Mouse (Mus musculus): ENCODE data around the gene Ube2v1. TPM values are rescaled to one million over a fixed set of nuclear protein-coding genes. Genes with fewer than 3 reads are reported as not detected.

The Ube2v1 gene
- polyA plus RNA-seq, 1 experiment: 322 TPM

- Histone ChIP-seq H3ac (ENCODE audit: control insufficient read depth, insufficient read length) (no peak overlapping the region), H3K4me2 (ENCODE audit: low read depth) (no peak overlapping the region), H3K79me2 (ENCODE audit: control insufficient read depth, insufficient read depth) (no peaks in the 10 kb centered on the region), H3K4me3 (no peak overlapping the region), H3K27me3 (ENCODE audit: control insufficient read depth, insufficient read depth, insufficient read length) (no peaks in the 10 kb centered on the region), H3K36me3 (ENCODE audit: control insufficient read depth, insufficient read depth) (no peaks in the 10 kb centered on the region)
- TF ChIP-seq POLR2AphosphoS2 (IDR thresholded peaks at IDR 0.05; ENCODE audit: insufficient read length, low read depth) (no peak), REST (IDR thresholded peaks at IDR 0.05; ENCODE audit: insufficient read depth, insufficient read length) (no peak), MYOG (IDR thresholded peaks at IDR 0.05; ENCODE audit: control insufficient read depth in 1 of 3, insufficient read depth in 1 of 3, insufficient read length in 2 of 3, low read depth in 2 of 3) (no peak), USF1 (IDR thresholded peaks at IDR 0.05; ENCODE audit: low read depth) (no peak), TCF3 (IDR thresholded peaks at IDR 0.05; ENCODE audit: insufficient read length, low read depth) (no peak), E2F4 (IDR thresholded peaks at IDR 0.05; ENCODE audit: insufficient read depth) (no peak), POLR2A (IDR thresholded peaks at IDR 0.05; ENCODE audit: insufficient read length, low read depth) (no peak), MYOD1 (IDR thresholded peaks at IDR 0.05; ENCODE audit: control insufficient read depth in 1 of 3, insufficient read length in 2 of 3, low read depth in 2 of 3) (no peak), MAX (IDR thresholded peaks at IDR 0.05; ENCODE audit: low read depth) (no peak), SRF (IDR thresholded peaks at IDR 0.05; ENCODE audit: control insufficient read depth, insufficient read length, low read depth) (no peak), CEBPB (IDR thresholded peaks at IDR 0.05; ENCODE audit: insufficient read depth, poor library complexity, severe bottlenecking) (no peak), TCF12 (IDR thresholded peaks at IDR 0.05; ENCODE audit: insufficient read depth, poor library complexity, severe bottlenecking) (no peak)
Measured at GRCm38 (mm10) chr2:167597492-167598186, 34.3 kb downstream of the Ube2v1 start.

GRCm38 (mm10) chr2:167596726-167597491 lies 35.0 kb downstream of the Ube2v1 start:
- no peak overlapping the region for H3K4me2 ChIP-seq (ENCODE audit: low read depth)
- no peak overlapping the region for H3ac ChIP-seq (ENCODE audit: control insufficient read depth, insufficient read length)
- no peak overlapping the region for H3K4me3 ChIP-seq
- H3K27me3 ChIP-seq (ENCODE audit: control insufficient read depth, insufficient read depth, insufficient read length): no peaks in the 10 kb centered on the region
- H3K79me2 ChIP-seq (ENCODE audit: control insufficient read depth, insufficient read depth): no peaks in the 10 kb centered on the region
- TF ChIP-seq SRF (IDR thresholded peaks at IDR 0.05; ENCODE audit: control insufficient read depth, insufficient read length, low read depth): no peak
- no peak for TF ChIP-seq POLR2A (IDR thresholded peaks at IDR 0.05; ENCODE audit: insufficient read length, low read depth)
- TF ChIP-seq E2F4 (IDR thresholded peaks at IDR 0.05; ENCODE audit: insufficient read depth): no peak
- no peak for TF ChIP-seq MYOD1 (IDR thresholded peaks at IDR 0.05; ENCODE audit: control insufficient read depth in 1 of 3, insufficient read length in 2 of 3, low read depth in 2 of 3)
- TF ChIP-seq TCF3 (IDR thresholded peaks at IDR 0.05; ENCODE audit: insufficient read length, low read depth): no peak
- no peak for TF ChIP-seq USF1 (IDR thresholded peaks at IDR 0.05; ENCODE audit: low read depth)
- no peak for TF ChIP-seq CEBPB (IDR thresholded peaks at IDR 0.05; ENCODE audit: insufficient read depth, poor library complexity, severe bottlenecking)
- no peak for TF ChIP-seq MYOG (IDR thresholded peaks at IDR 0.05; ENCODE audit: control insufficient read depth in 1 of 3, insufficient read depth in 1 of 3, insufficient read length in 2 of 3, low read depth in 2 of 3)
- TF ChIP-seq POLR2AphosphoS2 (IDR thresholded peaks at IDR 0.05; ENCODE audit: insufficient read length, low read depth): no peak
- TF ChIP-seq TCF12 (IDR thresholded peaks at IDR 0.05; ENCODE audit: insufficient read depth, poor library complexity, severe bottlenecking): no peak
- no peak for TF ChIP-seq REST (IDR thresholded peaks at IDR 0.05; ENCODE audit: insufficient read depth, insufficient read length)
- no peak for TF ChIP-seq MAX (IDR thresholded peaks at IDR 0.05; ENCODE audit: low read depth)
- H3K36me3 ChIP-seq (ENCODE audit: control insufficient read depth, insufficient read depth): no peaks in the 10 kb centered on the region

GRCm38 (mm10) chr2:167596262-167596661 lies 35.6 kb downstream of the Ube2v1 start:
- TF ChIP-seq USF1 (IDR thresholded peaks at IDR 0.05; ENCODE audit: low read depth) (no peak), TCF3 (IDR thresholded peaks at IDR 0.05; ENCODE audit: insufficient read length, low read depth) (no peak), MAX (IDR thresholded peaks at IDR 0.05; ENCODE audit: low read depth) (no peak), POLR2AphosphoS2 (IDR thresholded peaks at IDR 0.05; ENCODE audit: insufficient read length, low read depth) (no peak), MYOD1 (IDR thresholded peaks at IDR 0.05; ENCODE audit: control insufficient read depth in 1 of 3, insufficient read length in 2 of 3, low read depth in 2 of 3) (no peak), TCF12 (IDR thresholded peaks at IDR 0.05; ENCODE audit: insufficient read depth, poor library complexity, severe bottlenecking) (no peak), POLR2A (IDR thresholded peaks at IDR 0.05; ENCODE audit: insufficient read length, low read depth) (no peak)
- Histone ChIP-seq H3K27me3 (ENCODE audit: control insufficient read depth, insufficient read depth, insufficient read length) (no peaks in the 10 kb centered on the region), H3K4me2 (ENCODE audit: low read depth) (no peak overlapping the region), H3K36me3 (ENCODE audit: control insufficient read depth, insufficient read depth) (no peaks in the 10 kb centered on the region), H3K79me2 (ENCODE audit: control insufficient read depth, insufficient read depth) (no peaks in the 10 kb centered on the region), H3ac (ENCODE audit: control insufficient read depth, insufficient read length) (no peak overlapping the region), H3K4me3 (no peak overlapping the region)

GRCm38 (mm10) chr2:167595761-167596171 lies 36.1 kb downstream of the Ube2v1 start:
- H3ac ChIP-seq (ENCODE audit: control insufficient read depth, insufficient read length): no peak overlapping the region
- no peaks in the 10 kb centered on the region for H3K79me2 ChIP-seq (ENCODE audit: control insufficient read depth, insufficient read depth)
- H3K27me3 ChIP-seq (ENCODE audit: control insufficient read depth, insufficient read depth, insufficient read length): no peaks in the 10 kb centered on the region
- H3K36me3 ChIP-seq (ENCODE audit: control insufficient read depth, insufficient read depth): no peaks in the 10 kb centered on the region
- no peak overlapping the region for H3K4me3 ChIP-seq
- TF ChIP-seq CEBPB (IDR thresholded peaks at IDR 0.05; ENCODE audit: insufficient read depth, poor library complexity, severe bottlenecking): no peak
- TF ChIP-seq TCF3 (IDR thresholded peaks at IDR 0.05; ENCODE audit: insufficient read length, low read depth): no peak
- TF ChIP-seq MYOG (IDR thresholded peaks at IDR 0.05; ENCODE audit: control insufficient read depth in 1 of 3, insufficient read depth in 1 of 3, insufficient read length in 2 of 3, low read depth in 2 of 3): no peak
- TF ChIP-seq MYOD1 (IDR thresholded peaks at IDR 0.05; ENCODE audit: control insufficient read depth in 1 of 3, insufficient read length in 2 of 3, low read depth in 2 of 3): no peak
- no peak for TF ChIP-seq MAX (IDR thresholded peaks at IDR 0.05; ENCODE audit: low read depth)
- no peak for TF ChIP-seq TCF12 (IDR thresholded peaks at IDR 0.05; ENCODE audit: insufficient read depth, poor library complexity, severe bottlenecking)
- TF ChIP-seq POLR2A (IDR thresholded peaks at IDR 0.05; ENCODE audit: insufficient read length, low read depth): no peak
- no peak for TF ChIP-seq REST (IDR thresholded peaks at IDR 0.05; ENCODE audit: insufficient read depth, insufficient read length)
- TF ChIP-seq SRF (IDR thresholded peaks at IDR 0.05; ENCODE audit: control insufficient read depth, insufficient read length, low read depth): no peak
- TF ChIP-seq E2F4 (IDR thresholded peaks at IDR 0.05; ENCODE audit: insufficient read depth): no peak
- TF ChIP-seq USF1 (IDR thresholded peaks at IDR 0.05; ENCODE audit: low read depth): no peak
- TF ChIP-seq POLR2AphosphoS2 (IDR thresholded peaks at IDR 0.05; ENCODE audit: insufficient read length, low read depth): no peak
- H3K4me2 ChIP-seq (ENCODE audit: low read depth): peak overlapping the region; percentile 61

Measured in myocyte (in vitro differentiated cells).